Mouse (Mus musculus): ENCODE data around the gene Cavin3. TPM values are rescaled to one million over a fixed set of nuclear protein-coding genes. Genes with fewer than 3 reads are reported as not detected.
"Not testable (repeated sequence)": the region's sequence is repeated elsewhere in the genome, so short reads cannot be mapped to it uniquely, and the experiment has no call there.

Cavin3 gene
- total and polyA plus RNA-seq, 3 experiments, result not detected

DNA sequence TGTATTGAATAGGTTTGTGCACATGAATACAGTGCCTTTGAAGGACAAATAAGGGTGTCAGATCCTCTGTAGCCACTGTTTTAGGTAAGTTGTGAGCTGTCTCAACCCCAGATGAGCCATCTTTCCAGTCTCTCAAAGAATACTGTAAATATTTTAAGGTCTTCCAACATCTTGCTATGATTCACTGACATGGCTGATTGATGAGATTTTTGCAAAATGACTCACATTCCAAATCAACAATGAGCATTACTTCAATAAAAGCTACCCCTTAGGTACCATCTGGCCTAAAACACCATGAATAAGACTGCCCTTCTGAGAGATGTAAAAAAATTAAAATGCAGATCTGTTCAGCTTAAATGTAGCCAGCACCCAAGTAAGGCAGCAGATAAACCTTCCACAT is 23.6 kb downstream of the Cavin3 start:
- Histone ChIP-seq H3K4me3 (ENCODE audit: low read depth, low read length) (no peak overlapping the region), H3K9me3 (replicated peaks) (no peaks in the 10 kb centered on the region), H3K36me3 (replicated peaks) (no peaks in the 10 kb centered on the region), H3K4me1 (ENCODE audit: insufficient read depth, low read depth, low read length) (no peaks in the 10 kb centered on the region), H3K27me3 (ENCODE audit: insufficient read depth, low read length) (0 out of 2 replicates have a peak, but pooled peaks cover 3% of the 10 kb centered on the region)
- TF ChIP-seq TAL1 (conservative IDR thresholded peaks at IDR 0.05; ENCODE audit: low read depth, low read length) (no peak), GATA2 (IDR thresholded peaks at IDR 0.05; ENCODE audit: borderline replicate concordance, low read depth, low read length) (no peak), CTCF (IDR thresholded peaks at IDR 0.05; ENCODE audit: low read depth, low read length) (no peak), POLR2AphosphoS5 (IDR thresholded peaks at IDR 0.05; ENCODE audit: insufficient replicate concordance, low read depth, low read length) (no peak), GATA1 (IDR thresholded peaks at IDR 0.05; ENCODE audit: borderline replicate concordance, low read length) (no peak)
- ATAC-seq (ENCODE audit: extremely low read depth, insufficient number of reproducible peaks, low FRiP score, poor library complexity, severe bottlenecking) (no peak), DNase-seq (ENCODE audit: low spot score) (no peak)

DNA sequence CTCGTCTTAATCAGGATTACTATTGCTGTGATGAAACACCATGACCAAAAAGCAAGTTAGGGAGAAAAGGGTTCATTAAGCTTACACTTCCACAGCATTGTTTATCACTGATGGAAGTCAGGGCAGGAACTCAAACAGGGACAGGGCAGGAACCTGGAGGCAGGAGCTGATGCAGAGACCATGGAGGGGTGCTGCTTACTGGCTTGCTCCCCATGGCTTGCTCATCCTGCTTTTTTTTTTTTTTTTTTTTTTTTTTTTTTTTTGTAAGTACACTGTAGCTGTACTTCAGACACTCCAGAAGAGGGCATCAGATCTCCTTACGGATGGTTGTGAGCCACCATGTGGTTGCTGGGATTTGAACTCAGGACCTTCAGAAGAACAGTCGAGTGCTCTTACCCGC is 28.8 kb downstream of the Cavin3 start:
- not testable (repeated sequence) for ATAC-seq (ENCODE audit: extremely low read depth, insufficient number of reproducible peaks, low FRiP score, poor library complexity, severe bottlenecking); DNase-seq (ENCODE audit: low spot score); H3K4me1 ChIP-seq (ENCODE audit: insufficient read depth, low read depth, low read length); H3K9me3 ChIP-seq (replicated peaks); H3K4me3 ChIP-seq (ENCODE audit: low read depth, low read length); H3K27me3 ChIP-seq (ENCODE audit: insufficient read depth, low read length); H3K36me3 ChIP-seq (replicated peaks)

DNA sequence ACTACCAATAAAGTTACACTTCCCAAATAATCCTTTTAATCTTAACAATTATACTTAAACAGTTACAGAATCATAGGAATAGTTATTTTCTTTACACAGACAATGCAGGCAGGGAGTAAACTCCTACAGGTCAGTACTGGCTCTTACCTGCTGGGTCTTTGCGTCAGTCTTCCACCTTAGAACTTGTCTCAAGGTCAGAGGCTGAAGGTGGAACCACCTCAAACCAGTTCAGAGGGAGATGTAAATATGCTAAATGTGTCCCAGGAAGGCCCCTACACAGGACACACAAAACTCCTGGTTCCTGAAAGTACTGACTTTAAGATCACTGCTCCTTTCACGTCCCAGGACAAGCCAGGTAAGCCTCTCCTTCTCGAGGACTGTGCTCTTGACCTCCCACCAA is 37.0 kb downstream of the Cavin3 start:
- H3K4me1 ChIP-seq (ENCODE audit: insufficient read depth, low read depth, low read length), result no peaks in the 10 kb centered on the region
- no peaks in the 10 kb centered on the region for H3K27me3 ChIP-seq (ENCODE audit: insufficient read depth, low read length)
- no peaks in the 10 kb centered on the region for H3K9me3 ChIP-seq (replicated peaks)
- TF ChIP-seq TAL1 (conservative IDR thresholded peaks at IDR 0.05; ENCODE audit: low read depth, low read length), result no peak
- TF ChIP-seq GATA1 (IDR thresholded peaks at IDR 0.05; ENCODE audit: borderline replicate concordance, low read length), result no peak
- no peak for TF ChIP-seq POLR2AphosphoS5 (IDR thresholded peaks at IDR 0.05; ENCODE audit: insufficient replicate concordance, low read depth, low read length)
- TF ChIP-seq GATA2 (IDR thresholded peaks at IDR 0.05; ENCODE audit: borderline replicate concordance, low read depth, low read length), result no peak
- TF ChIP-seq CTCF (IDR thresholded peaks at IDR 0.05; ENCODE audit: low read depth, low read length), result no peak
- ATAC-seq (ENCODE audit: extremely low read depth, insufficient number of reproducible peaks, low FRiP score, poor library complexity, severe bottlenecking) (no peak), DNase-seq (ENCODE audit: low spot score) (no peak)
- no peaks in the 10 kb centered on the region for H3K36me3 ChIP-seq (replicated peaks)
- H3K4me3 ChIP-seq (ENCODE audit: low read depth, low read length), result no peak overlapping the region

DNA sequence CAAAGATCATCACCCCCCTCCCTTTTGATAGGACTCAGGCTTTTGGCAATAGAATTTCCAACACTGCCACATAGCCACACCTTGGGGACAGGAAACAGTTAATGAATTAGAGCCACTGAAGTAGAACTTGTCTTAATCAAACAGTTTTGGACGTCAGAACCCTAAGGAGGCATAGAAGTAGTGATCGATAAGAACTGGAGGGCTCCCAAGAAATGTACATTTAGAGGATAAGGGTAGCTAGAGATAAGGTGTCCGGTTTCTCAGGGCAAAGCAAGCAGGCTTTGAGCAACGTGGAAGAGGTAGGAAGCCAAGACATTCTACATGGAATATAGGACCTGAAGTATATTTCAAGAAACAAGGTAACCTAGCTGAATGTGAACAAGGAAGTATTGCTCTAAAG is 40.7 kb downstream of the Cavin3 start:
- TF ChIP-seq TAL1 (conservative IDR thresholded peaks at IDR 0.05; ENCODE audit: low read depth, low read length) (no peak), GATA1 (IDR thresholded peaks at IDR 0.05; ENCODE audit: borderline replicate concordance, low read length) (no peak), POLR2AphosphoS5 (IDR thresholded peaks at IDR 0.05; ENCODE audit: insufficient replicate concordance, low read depth, low read length) (no peak), GATA2 (IDR thresholded peaks at IDR 0.05; ENCODE audit: borderline replicate concordance, low read depth, low read length) (no peak), CTCF (IDR thresholded peaks at IDR 0.05; ENCODE audit: low read depth, low read length) (no peak)
- no peak overlapping the region for H3K4me3 ChIP-seq (ENCODE audit: low read depth, low read length)
- ATAC-seq (ENCODE audit: extremely low read depth, insufficient number of reproducible peaks, low FRiP score, poor library complexity, severe bottlenecking) (no peak), DNase-seq (ENCODE audit: low spot score) (no peak)
- no peaks in the 10 kb centered on the region for H3K9me3 ChIP-seq (replicated peaks)
- no peaks in the 10 kb centered on the region for H3K36me3 ChIP-seq (replicated peaks)
- no peaks in the 10 kb centered on the region for H3K27me3 ChIP-seq (ENCODE audit: insufficient read depth, low read length)
- no peaks in the 10 kb centered on the region for H3K4me1 ChIP-seq (ENCODE audit: insufficient read depth, low read depth, low read length)

DNA sequence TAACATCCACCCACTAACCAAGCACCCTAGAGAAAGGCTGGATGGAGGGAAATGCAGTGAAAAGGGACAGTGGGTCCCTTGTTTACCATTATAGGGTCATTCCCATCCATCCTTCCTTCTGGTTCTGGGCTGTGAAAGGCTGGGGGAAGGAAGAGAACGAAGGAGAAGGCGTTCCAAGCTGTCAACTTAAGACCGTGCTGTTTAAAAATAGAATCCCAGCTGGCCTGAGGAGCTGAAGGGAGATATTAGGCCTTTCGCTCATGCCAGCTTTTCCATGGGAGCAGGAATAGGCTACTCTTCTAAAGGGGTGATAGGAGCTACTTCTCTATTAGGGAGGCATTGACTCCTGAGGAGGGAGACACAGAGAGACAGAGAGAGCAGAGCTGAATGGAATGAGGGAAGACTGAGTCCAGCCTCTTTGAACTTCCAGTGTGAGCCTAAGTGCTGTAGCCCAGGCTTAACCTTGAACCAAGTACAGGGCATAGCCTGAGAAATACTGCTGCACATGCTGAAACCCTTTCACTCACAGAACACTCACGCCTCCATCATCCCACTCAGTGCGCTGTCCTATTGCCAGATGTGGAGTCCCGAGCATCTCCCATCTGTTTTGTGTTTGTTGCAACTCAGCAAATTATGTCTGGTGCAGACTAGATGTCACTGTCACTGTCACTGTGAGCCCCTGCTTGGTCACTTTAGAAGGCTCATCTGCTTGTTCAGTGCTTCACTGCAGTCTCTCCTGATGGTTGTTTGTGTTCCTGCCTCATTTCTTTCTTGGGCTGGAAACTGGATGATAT is 43.9 kb downstream of the Cavin3 start:
- ATAC-seq (ENCODE audit: extremely low read depth, insufficient number of reproducible peaks, low FRiP score, poor library complexity, severe bottlenecking) (no peak), DNase-seq (ENCODE audit: low spot score) (no peak)
- TF ChIP-seq CTCF (IDR thresholded peaks at IDR 0.05; ENCODE audit: low read depth, low read length) (no peak), TAL1 (conservative IDR thresholded peaks at IDR 0.05; ENCODE audit: low read depth, low read length) (no peak), GATA2 (IDR thresholded peaks at IDR 0.05; ENCODE audit: borderline replicate concordance, low read depth, low read length) (no peak), POLR2AphosphoS5 (IDR thresholded peaks at IDR 0.05; ENCODE audit: insufficient replicate concordance, low read depth, low read length) (no peak), GATA1 (IDR thresholded peaks at IDR 0.05; ENCODE audit: borderline replicate concordance, low read length) (no peak)
- no peaks in the 10 kb centered on the region for H3K9me3 ChIP-seq (replicated peaks)
- H3K4me3 ChIP-seq (ENCODE audit: low read depth, low read length), result no peak overlapping the region
- no peaks in the 10 kb centered on the region for H3K4me1 ChIP-seq (ENCODE audit: insufficient read depth, low read depth, low read length)
- H3K27me3 ChIP-seq (ENCODE audit: insufficient read depth, low read length), result peaks cover 2% of the 10 kb centered on the region; the same call in 1 of the 2 replicates
- no peaks in the 10 kb centered on the region for H3K36me3 ChIP-seq (replicated peaks)

DNA sequence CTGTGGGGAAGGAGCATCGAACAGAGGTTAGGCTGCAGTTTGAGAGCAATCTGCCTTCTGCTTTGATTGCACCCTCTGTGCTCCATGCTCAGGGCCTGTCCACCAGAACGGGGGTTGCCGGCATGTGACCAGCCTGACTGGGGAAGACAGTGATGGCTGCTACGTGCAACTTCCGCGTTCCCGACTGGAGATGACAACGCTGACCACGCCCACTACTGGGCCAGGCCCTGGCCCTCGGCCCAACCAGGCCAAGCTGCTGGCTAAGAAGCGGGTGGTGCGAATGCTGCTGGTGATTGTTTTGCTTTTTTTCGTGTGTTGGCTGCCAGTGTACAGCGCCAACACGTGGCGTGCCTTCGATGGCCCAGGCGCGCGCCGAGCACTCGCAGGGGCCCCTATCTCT is 47.3 kb downstream of the Cavin3 start:
- H3K36me3 ChIP-seq (replicated peaks), result no peaks in the 10 kb centered on the region
- DNase-seq (ENCODE audit: low spot score) (no peak), ATAC-seq (ENCODE audit: extremely low read depth, insufficient number of reproducible peaks, low FRiP score, poor library complexity, severe bottlenecking) (no peak)
- TF ChIP-seq POLR2AphosphoS5 (IDR thresholded peaks at IDR 0.05; ENCODE audit: insufficient replicate concordance, low read depth, low read length) (no peak), GATA1 (IDR thresholded peaks at IDR 0.05; ENCODE audit: borderline replicate concordance, low read length) (no peak), CTCF (IDR thresholded peaks at IDR 0.05; ENCODE audit: low read depth, low read length) (no peak), TAL1 (conservative IDR thresholded peaks at IDR 0.05; ENCODE audit: low read depth, low read length) (no peak), GATA2 (IDR thresholded peaks at IDR 0.05; ENCODE audit: borderline replicate concordance, low read depth, low read length) (no peak)
- H3K4me3 ChIP-seq (ENCODE audit: low read depth, low read length), result no peak overlapping the region
- H3K4me1 ChIP-seq (ENCODE audit: insufficient read depth, low read depth, low read length), result no peaks in the 10 kb centered on the region
- H3K9me3 ChIP-seq (replicated peaks), result no peaks in the 10 kb centered on the region
- H3K27me3 ChIP-seq (ENCODE audit: insufficient read depth, low read length), result peaks cover 2% of the 10 kb centered on the region; the same call in 1 of the 2 replicates

Data from G1E (cell line).